Mouse (Mus musculus) heart, embryonic 15.5 days (tissue): ENCODE measurements around the gene Sys1. TPM values are rescaled to one million over a fixed set of nuclear protein-coding genes. Genes with fewer than 3 reads are reported as not detected.
A peak's percentile ranks its signal among the peaks of the same experiment; 100 is the strongest.

Experiments used
- ATAC-seq: fragments of 200-750 bp; cut with Nextera tagmentation; replicated peaks from 2 replicates; pipeline ENCODE4 v1.8.0; 2017; ENCODE audit warnings: low read depth, moderate TSS enrichment; ENCODE audit not compliant: insufficient number of reproducible peaks, insufficient read depth, low FRiP score
- H3K27ac ChIP-seq: fragments of 300-500 bp; sonication (generic); 2 replicates; pipeline ENCODE4 v1.5.1; 2015; ENCODE audit warnings: mild to moderate bottlenecking, inconsistent platforms
- H3K27me3 ChIP-seq: fragments of 300-500 bp; sonication (generic); 2 replicates; pipeline ENCODE4 v1.6.1; 2015; ENCODE audit warnings: inconsistent platforms
- H3K36me3 ChIP-seq: fragments of 300-500 bp; sonication (generic); 2 replicates; pipeline ENCODE4 v1.6.1; 2015; ENCODE audit warnings: mild to moderate bottlenecking, inconsistent platforms
- H3K4me1 ChIP-seq: fragments of 300-500 bp; sonication (generic); replicated peaks from 2 replicates; pipeline ENCODE4 v1.6.1; 2015; ENCODE audit warnings: inconsistent platforms
- H3K4me2 ChIP-seq: fragments of 300-500 bp; sonication (generic); 2 replicates; pipeline ENCODE4 v1.6.1; 2015; ENCODE audit warnings: inconsistent platforms, mild to moderate bottlenecking, moderate library complexity
- H3K4me3 ChIP-seq: fragments of 300-500 bp; sonication (generic); 2 replicates; pipeline ENCODE4 v1.5.1; 2015; ENCODE audit warnings: mild to moderate bottlenecking, inconsistent platforms
- H3K9ac ChIP-seq: fragments of 300-500 bp; sonication (generic); 2 replicates; pipeline ENCODE4 v1.6.1; 2015; ENCODE audit warnings: mild to moderate bottlenecking, inconsistent platforms
- H3K9me3 ChIP-seq: fragments of 300-500 bp; sonication (generic); replicated peaks from 2 replicates; pipeline ENCODE4 v1.6.1; 2016; ENCODE audit warnings: inconsistent platforms
- WGBS: fragments of 180-500 bp; shearing (Covaris S2); methylation state at CpG from one replicate; pipeline ENCODE4 v1.1.7; 2015; ENCODE audit warnings: mixed read lengths; 5-methylcytosine and 5-hydroxymethylcytosine counted together
- polyA plus RNA-seq: library from polyadenylated mRNA; unstranded; fragments of >200 nt; fragmentation: Nextera tagmentation; extraction: Ambion mirVana; gene quantifications from 2 replicates; pipeline ENCODE4 v1.2.1, GENCODE M21; 2015

Sys1 gene
- polyA plus RNA-seq, 1 experiment from 2014 or later: 32.0 TPM

- no peak overlapping the region for H3K4me3 ChIP-seq
- H3K9ac ChIP-seq: no peak overlapping the region
- H3K27ac ChIP-seq: peak overlapping the region; percentile 67
- WGBS: 30% methylated on average over 10 of the region's 10 CpGs
- peak; percentile 15; the same call in 1 of the 2 replicates for ATAC-seq
- no peaks in the 10 kb centered on the region for H3K9me3 ChIP-seq
- no peaks in the 10 kb centered on the region for H3K36me3 ChIP-seq
- peaks cover 55% of the 10 kb centered on the region for H3K4me1 ChIP-seq
- no peaks in the 10 kb centered on the region; the same call in 1 of the 2 replicates for H3K27me3 ChIP-seq
- H3K4me2 ChIP-seq: peak overlapping the region; percentile 24
These were observed 1.9 kb upstream of the Sys1 start for GRCm38 (mm10) chr2:164454846-164455245.

GRCm38 (mm10) chr2:164455421-164456190 is 1.2 kb upstream of the Sys1 start:
- H3K4me3 ChIP-seq: no peak overlapping the region
- WGBS: 63% methylated on average over 6 of the region's 6 CpGs
- H3K4me2 ChIP-seq: no peak overlapping the region

GRCm38 (mm10) chr2:164456413-164456812 is 351 bp upstream of the Sys1 start:
- Histone ChIP-seq H3K4me2 (peak overlapping the region; percentile 31), H3K27me3 (no peaks in the 10 kb centered on the region; the same call in 1 of the 2 replicates), H3K9me3 (no peaks in the 10 kb centered on the region), H3K4me1 (peaks cover 52% of the 10 kb centered on the region), H3K4me3 (no peak overlapping the region), H3K27ac (peak overlapping the region; percentile 4; the same call in 1 of the 2 replicates), H3K9ac (no peak overlapping the region), H3K36me3 (no peaks in the 10 kb centered on the region)
- 88% methylated on average over 1 of the region's 1 CpGs for WGBS
- ATAC-seq: no peak

More at GRCm38 (mm10) chr2:164455421-164456190, 1.2 kb upstream of the Sys1 start:
- ATAC-seq: no peak
- Histone ChIP-seq H3K9ac (no peak overlapping the region), H3K27me3 (no peaks in the 10 kb centered on the region; the same call in 1 of the 2 replicates), H3K27ac (peak overlapping the region; percentile 67), H3K4me1 (peaks cover 54% of the 10 kb centered on the region), H3K9me3 (no peaks in the 10 kb centered on the region), H3K36me3 (no peaks in the 10 kb centered on the region)

- Histone ChIP-seq H3K4me3 (no peak overlapping the region), H3K27ac (no peak overlapping the region), H3K4me2 (no peak overlapping the region), H3K27me3 (no peaks in the 10 kb centered on the region; the same call in 1 of the 2 replicates), H3K9me3 (no peaks in the 10 kb centered on the region), H3K9ac (no peak overlapping the region), H3K4me1 (peaks cover 43% of the 10 kb centered on the region), H3K36me3 (no peaks in the 10 kb centered on the region)
- whole genome bisulfite sequencing: 51% methylated on average over 7 of the region's 7 CpGs
- no peak for ATAC-seq
These were observed 1.2 kb downstream of the Sys1 start for GRCm38 (mm10) chr2:164457942-164458341.

- H3K27me3 ChIP-seq: no peaks in the 10 kb centered on the region; the same call in 1 of the 2 replicates
- no peak overlapping the region for H3K9ac ChIP-seq
- no peaks in the 10 kb centered on the region for H3K9me3 ChIP-seq
- H3K36me3 ChIP-seq: no peaks in the 10 kb centered on the region
- no peak for ATAC-seq
- H3K4me2 ChIP-seq: no peak overlapping the region
- WGBS: 72% methylated on average over 8 of the region's 8 CpGs
- no peak overlapping the region for H3K4me3 ChIP-seq
- no peak overlapping the region for H3K27ac ChIP-seq
- H3K4me1 ChIP-seq: peaks cover 38% of the 10 kb centered on the region
These were observed 1.8 kb downstream of the Sys1 start for GRCm38 (mm10) chr2:164458535-164458934.

GRCm38 (mm10) chr2:164460745-164461551 is 4.2 kb downstream of the Sys1 start, which contains the start of gene Gm20458:
TSS of gene Gm20458 (plus strand) at chr2:164460967.
- Histone ChIP-seq H3K9ac (peak within 1 kb of the TSS; percentile 83), H3K4me1 (peaks cover 18% of the 10 kb centered on the region), H3K9me3 (no peaks in the 10 kb centered on the region), H3K4me2 (peak within 1 kb of the TSS; percentile 85), H3K4me3 (peak within 1 kb of the TSS; percentile 92), H3K36me3 (peaks cover 14% of the 10 kb centered on the region; the same call in 1 of the 2 replicates), H3K27me3 (no peaks in the 10 kb centered on the region), H3K27ac (peak within 1 kb of the TSS; percentile 83)
- ATAC-seq: peak; percentile 98
- under 1% methylated on average over 79 of the region's 79 CpGs for WGBS

- Histone ChIP-seq H3K4me3 (no peak overlapping the region), H3K4me1 (peaks cover 9% of the 10 kb centered on the region), H3K9me3 (no peaks in the 10 kb centered on the region), H3K9ac (no peak overlapping the region), H3K36me3 (peaks cover 14% of the 10 kb centered on the region; the same call in 1 of the 2 replicates), H3K4me2 (no peak overlapping the region), H3K27me3 (no peaks in the 10 kb centered on the region), H3K27ac (no peak overlapping the region)
- ATAC-seq: no peak
These were observed 8.4 kb downstream of the Sys1 start for GRCm38 (mm10) chr2:164465161-164465560.

GRCm38 (mm10) chr2:164466787-164467186 is 10.0 kb downstream of the Sys1 start:
- Histone ChIP-seq H3K9me3 (no peaks in the 10 kb centered on the region), H3K36me3 (peaks cover 14% of the 10 kb centered on the region; the same call in 1 of the 2 replicates), H3K27me3 (no peaks in the 10 kb centered on the region), H3K9ac (no peak overlapping the region), H3K27ac (no peak overlapping the region), H3K4me3 (no peak overlapping the region), H3K4me1 (peaks cover 6% of the 10 kb centered on the region), H3K4me2 (no peak overlapping the region)
- 61% methylated on average over 5 of the region's 5 CpGs for WGBS
- no peak for ATAC-seq

GRCm38 (mm10) chr2:164470254-164470653 is 13.5 kb downstream of the Sys1 start:
- no peak overlapping the region for H3K4me3 ChIP-seq
- H3K4me1 ChIP-seq: 0 out of 2 replicates have a peak, but pooled peaks cover 3% of the 10 kb centered on the region
- no peak overlapping the region for H3K27ac ChIP-seq
- H3K27me3 ChIP-seq: no peaks in the 10 kb centered on the region
- ATAC-seq: no peak
- 27% methylated on average over 10 of the region's 10 CpGs for WGBS
- H3K9ac ChIP-seq: no peak overlapping the region
- H3K4me2 ChIP-seq: no peak overlapping the region
- H3K9me3 ChIP-seq: no peaks in the 10 kb centered on the region
- H3K36me3 ChIP-seq: peaks cover under 1% of the 10 kb centered on the region; the same call in 1 of the 2 replicates

GRCm38 (mm10) chr2:164473624-164474023 is 16.9 kb downstream of the Sys1 start, which contains the start of gene Trp53tg5:
TSS of gene Trp53tg5 (minus strand) at chr2:164473724.
- no peak within 1 kb of the TSS for H3K4me3 ChIP-seq
- no peaks in the 10 kb centered on the region for H3K9me3 ChIP-seq
- no peak within 1 kb of the TSS for H3K4me2 ChIP-seq
- H3K27me3 ChIP-seq: no peaks in the 10 kb centered on the region
- H3K36me3 ChIP-seq: no peaks in the 10 kb centered on the region; the same call in 1 of the 2 replicates
- H3K4me1 ChIP-seq: no peaks in the 10 kb centered on the region
- WGBS: 79% methylated on average over 6 of the region's 6 CpGs
- H3K27ac ChIP-seq: no peak within 1 kb of the TSS
- no peak within 1 kb of the TSS for H3K9ac ChIP-seq
- ATAC-seq: no peak

- H3K9me3 ChIP-seq: no peaks in the 10 kb centered on the region
- peak within 1 kb of the TSS; percentile 97 for H3K4me2 ChIP-seq
- WGBS: 2% methylated on average over 26 of the region's 26 CpGs
- peak within 1 kb of the TSS; percentile 75 for H3K9ac ChIP-seq
- peak within 1 kb of the TSS; percentile 76 for H3K4me3 ChIP-seq
- peak; percentile 68; the same call in 1 of the 2 replicates for ATAC-seq
- H3K27me3 ChIP-seq: 0 out of 2 replicates have a peak, but pooled peaks cover 4% of the 10 kb centered on the region
- H3K36me3 ChIP-seq: no peaks in the 10 kb centered on the region
- peak within 1 kb of the TSS; percentile 51 for H3K27ac ChIP-seq
- H3K4me1 ChIP-seq: peaks cover 17% of the 10 kb centered on the region
These were observed 29.0 kb downstream of the Sys1 start, which contains the start of gene Dbndd2 for GRCm38 (mm10) chr2:164485681-164486257. TSS of gene Dbndd2 (plus strand) at chr2:164486106.
